In genomic region chr2:174273131-174273530, GRCm38 (mm10) we compare ENCODE assay signal across 28 mouse cellular contexts. TPM values are rescaled to one million over a fixed set of nuclear protein-coding genes. Genes with fewer than 3 reads are reported as not detected.
DNase-seq lines count a peak whose midpoint lies in the region; ATAC-seq lines count a peak whose summit lies in the region.
"Had no signal": no experiment of that assay in that cellular context is flagged by ENCODE, and none has a peak within 500 bp of the region (broad histone marks: within the 10 kb centered on the region; RNA-seq: fewer than 3 reads in every experiment).

No protein-coding gene starts in this region.

- WGBS in heart, embryonic 10.5 days: 75% methylated on average over 5 of the region's 5 CpGs
- 75% methylated on average over 5 of the region's 5 CpGs for WGBS in heart, embryonic 15.5 days
- WGBS in midbrain, embryonic 12.5 days: 91% methylated on average over 5 of the region's 5 CpGs
- 94% methylated on average over 5 of the region's 5 CpGs for WGBS in midbrain, embryonic 10.5 days

- H3K36me3 ChIP-seq in heart, embryonic 10.5 days: peaks cover 32% of the 10 kb centered on the region
- H3K36me3 ChIP-seq in heart, embryonic 15.5 days: 0 out of 2 replicates have a peak, but pooled peaks cover 3% of the 10 kb centered on the region
- H3K36me3 ChIP-seq in midbrain, embryonic 12.5 days: peaks cover 38% of the 10 kb centered on the region
- peaks cover 97% of the 10 kb centered on the region for H3K36me3 ChIP-seq in midbrain, embryonic 10.5 days
- H3K36me3 ChIP-seq: hindbrain, embryonic 15.5 days had no signal

- H3K4me3 ChIP-seq in heart, embryonic 10.5 days: no peak overlapping the region
- no peak overlapping the region for H3K4me3 ChIP-seq in heart, embryonic 15.5 days
- no peak overlapping the region for H3K4me3 ChIP-seq in midbrain, embryonic 12.5 days
- no peak overlapping the region for H3K4me3 ChIP-seq in midbrain, embryonic 10.5 days
- H3K4me3 ChIP-seq: forebrain, embryonic 13.5 days; hindbrain, embryonic 10.5 days; hindbrain, embryonic 15.5 days; left cerebral cortex, adult 2 months; midbrain, embryonic 13.5 days; neural tube, embryonic 13.5 days had no signal

- peaks cover 44% of the 10 kb centered on the region for H3K4me1 ChIP-seq in heart, embryonic 10.5 days
- peaks cover 44% of the 10 kb centered on the region for H3K4me1 ChIP-seq in heart, embryonic 15.5 days (replicated peaks)
- H3K4me1 ChIP-seq in midbrain, embryonic 12.5 days: no peaks in the 10 kb centered on the region
- H3K4me1 ChIP-seq in midbrain, embryonic 10.5 days: peaks cover 4% of the 10 kb centered on the region; the same call in 1 of the 2 replicates
- H3K4me1 ChIP-seq: forebrain, embryonic 13.5 days; hindbrain, embryonic 15.5 days; midbrain, embryonic 13.5 days; neural tube, embryonic 13.5 days had no signal

- peak overlapping the region; percentile 72; the same call in 1 of the 2 replicates for H3K27ac ChIP-seq in heart, embryonic 10.5 days
- H3K27ac ChIP-seq in heart, embryonic 15.5 days: peak overlapping the region; percentile 50
- no peak overlapping the region for H3K27ac ChIP-seq in midbrain, embryonic 12.5 days (replicated peaks)
- H3K27ac ChIP-seq in midbrain, embryonic 10.5 days (replicated peaks): no peak overlapping the region
- H3K27ac ChIP-seq: forebrain, embryonic 13.5 days; hindbrain, embryonic 10.5 days; hindbrain, embryonic 15.5 days; left cerebral cortex, adult 2 months; liver, embryonic 14.5 days; midbrain, embryonic 13.5 days; neural tube, embryonic 13.5 days; stomach, postnatal 0 days had no signal

- no peak for ATAC-seq in heart, embryonic 15.5 days (replicated peaks; ENCODE audit: insufficient number of reproducible peaks, insufficient read depth, low FRiP score, low read depth)
- 0 out of 2 replicates have a peak, but pooled peaks have one; percentile 47 for ATAC-seq in midbrain, embryonic 12.5 days (ENCODE audit: low FRiP score, low read depth)
- ATAC-seq: forebrain, embryonic 13.5 days; inflammation-experienced regulatory T-cells, adult 6 months; midbrain, embryonic 13.5 days; Patski had no signal

- intact Hi-C loops in heart, postnatal 36 days (cut with DNase I): no loop called here

- H3K27me3 ChIP-seq in heart, embryonic 10.5 days (ENCODE audit: insufficient read depth, poor library complexity, severe bottlenecking): no peaks in the 10 kb centered on the region
- no peaks in the 10 kb centered on the region for H3K27me3 ChIP-seq in heart, embryonic 15.5 days
- no peaks in the 10 kb centered on the region for H3K27me3 ChIP-seq in midbrain, embryonic 12.5 days
- no peaks in the 10 kb centered on the region for H3K27me3 ChIP-seq in midbrain, embryonic 10.5 days (ENCODE audit: low read depth, poor library complexity, severe bottlenecking)
- H3K27me3 ChIP-seq: forebrain, embryonic 13.5 days; hindbrain, embryonic 15.5 days; midbrain, embryonic 13.5 days; neural tube, embryonic 13.5 days had no signal

- H3K9ac ChIP-seq in heart, embryonic 15.5 days: no peak overlapping the region
- no peak overlapping the region for H3K9ac ChIP-seq in midbrain, embryonic 12.5 days (replicated peaks)
- H3K9ac ChIP-seq: forebrain, embryonic 13.5 days; hindbrain, embryonic 15.5 days; liver, embryonic 14.5 days; midbrain, embryonic 13.5 days; neural tube, embryonic 13.5 days had no signal

- H3K9me3 ChIP-seq in heart, embryonic 10.5 days: no peaks in the 10 kb centered on the region
- H3K9me3 ChIP-seq in heart, embryonic 15.5 days (replicated peaks): no peaks in the 10 kb centered on the region
- no peaks in the 10 kb centered on the region for H3K9me3 ChIP-seq in midbrain, embryonic 12.5 days
- H3K9me3 ChIP-seq in midbrain, embryonic 10.5 days (replicated peaks): no peaks in the 10 kb centered on the region
- H3K9me3 ChIP-seq: forebrain, embryonic 13.5 days; hindbrain, embryonic 10.5 days; hindbrain, embryonic 15.5 days; midbrain, embryonic 13.5 days; neural tube, embryonic 13.5 days had no signal

- DNase-seq in heart, embryonic 10.5 days (ENCODE audit: low spot score): no peak
- DNase-seq in heart, adult 11 months: no peak
- no peak for DNase-seq in heart, postnatal 36 days
- DNase-seq in midbrain, embryonic 10.5 days (ENCODE audit: low spot score): no peak
- no peak for DNase-seq in lung, postnatal 36 days
- DNase-seq: adrenal gland, postnatal 36 days; cerebellum, adult 18-20 months; cerebellum, postnatal 10 days; gastrocnemius, postnatal 10 days; kidney, adult 11 months; kidney, postnatal 25 days; liver; lung, adult 2 months; right cerebral cortex, postnatal 4 days; thymus, adult 18-20 months; thymus, postnatal 25 days had no signal

- H3K4me2 ChIP-seq in heart, embryonic 15.5 days: no peak overlapping the region
- no peak overlapping the region for H3K4me2 ChIP-seq in midbrain, embryonic 12.5 days (replicated peaks)
- H3K4me2 ChIP-seq: forebrain, embryonic 13.5 days; hindbrain, embryonic 15.5 days; midbrain, embryonic 13.5 days; neural tube, embryonic 13.5 days had no signal

RNA-seq across cellular contexts. Expression of gene Gnas, which starts 11.0 kb away (rescaled TPM):
- 964 and 1,128 TPM in 2 replicates for polyA plus RNA-seq in heart, embryonic 10.5 days (2016; fragmentation: Nextera tagmentation; extraction: Ambion mirVana)
- polyA plus RNA-seq in heart, embryonic 15.5 days (2015; fragmentation: Nextera tagmentation; extraction: Ambion mirVana): 1,401 and 1,438 TPM in 2 replicates
- 1,000 to 10,000 TPM; 1,171 to 1,227 TPM for total RNA-seq in heart, postnatal 36 days (2021)
- 1,415 and 1,424 TPM in 2 replicates for polyA plus RNA-seq in midbrain, embryonic 12.5 days (2016; fragmentation: Nextera tagmentation; extraction: Ambion mirVana)
- polyA plus RNA-seq in midbrain, embryonic 10.5 days (2016; fragmentation: Nextera tagmentation; extraction: Ambion mirVana): 1,043 and 1,067 TPM in 2 replicates

Comparison
In these comparisons a context has a peak if more than half of its experiments do, and no peak if none do; other contexts are left out.
1. H3K27ac ChIP-seq: peak in heart, embryonic 10.5 days (single experiment) and heart, embryonic 15.5 days (single experiment); none in midbrain, embryonic 12.5 days (single experiment) and midbrain, embryonic 10.5 days (single experiment).